Mouse (Mus musculus): ENCODE results near the gene Pole4. TPM values are rescaled to one million over a fixed set of nuclear protein-coding genes. Genes with fewer than 3 reads are reported as not detected.
A peak's percentile ranks its signal among the peaks of the same experiment; 100 is the strongest.
"Not testable (repeated sequence)": the region's sequence is repeated elsewhere in the genome, so short reads cannot be mapped to it uniquely, and the experiment has no call there.

The Pole4 gene
- polyA plus RNA-seq, 1 experiment from 2014 or later = 130 TPM

DNA sequence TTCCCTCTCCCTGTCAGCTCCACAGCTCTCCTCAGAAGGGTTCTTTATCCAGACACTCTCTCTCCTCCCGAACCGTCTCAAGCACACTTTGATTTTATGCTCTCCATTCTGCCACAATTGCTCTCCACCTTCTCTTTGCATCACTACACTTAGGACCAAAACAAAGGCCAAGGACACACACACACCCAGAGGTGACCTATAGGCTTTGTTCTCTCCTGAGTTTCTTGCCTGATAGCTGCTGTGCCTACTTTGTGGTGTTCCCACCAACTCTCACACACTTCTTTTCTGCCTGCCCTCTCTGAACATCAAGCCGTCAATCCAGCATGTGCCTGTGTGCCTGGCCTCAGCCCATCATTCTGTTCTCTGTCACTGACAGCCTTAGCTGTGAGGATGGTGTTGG, 2.6 kb upstream of the Pole4 start:
- Histone ChIP-seq H3K27ac (replicated peaks) (no peak overlapping the region), H3K9ac (no peak overlapping the region), H3K36me3 (no peaks in the 10 kb centered on the region), H3K27me3 (no peaks in the 10 kb centered on the region), H3K4me2 (no peak overlapping the region), H3K4me1 (replicated peaks) (no peaks in the 10 kb centered on the region), H3K9me3 (no peaks in the 10 kb centered on the region), H3K4me3 (no peak overlapping the region)
- no peak for ATAC-seq (ENCODE audit: low FRiP score, low read depth)
- 81% methylated on average over 3 of the region's 3 CpGs for WGBS

DNA sequence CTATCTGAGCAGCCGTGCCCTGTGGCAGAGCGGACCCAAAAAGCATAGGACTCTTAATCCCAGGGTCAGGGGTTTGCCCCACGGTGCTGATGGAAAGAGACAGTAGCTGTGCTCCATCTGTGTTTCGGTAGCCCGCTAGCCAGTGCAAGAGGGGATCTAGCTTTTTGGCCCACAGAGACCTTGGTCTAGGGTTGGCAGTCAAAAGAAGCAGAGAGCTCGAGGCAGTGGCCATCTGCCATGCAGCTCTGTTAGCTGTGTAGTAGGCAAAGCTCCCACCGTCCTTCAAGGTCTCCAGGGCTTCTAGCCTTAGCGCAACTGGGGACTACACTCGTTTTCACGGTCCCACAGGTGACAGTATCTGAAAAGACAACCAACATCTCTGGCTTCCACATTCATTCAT, 2.1 kb upstream of the Pole4 start:
- Histone ChIP-seq H3K27ac (replicated peaks) (no peak overlapping the region), H3K4me1 (replicated peaks) (no peaks in the 10 kb centered on the region), H3K4me2 (no peak overlapping the region), H3K9me3 (no peaks in the 10 kb centered on the region), H3K9ac (no peak overlapping the region), H3K36me3 (no peaks in the 10 kb centered on the region), H3K27me3 (0 out of 2 replicates have a peak, but pooled peaks cover 4% of the 10 kb centered on the region), H3K4me3 (no peak overlapping the region)
- 89% methylated on average over 10 of the region's 10 CpGs for WGBS
- ATAC-seq (ENCODE audit: low FRiP score, low read depth) = no peak

DNA sequence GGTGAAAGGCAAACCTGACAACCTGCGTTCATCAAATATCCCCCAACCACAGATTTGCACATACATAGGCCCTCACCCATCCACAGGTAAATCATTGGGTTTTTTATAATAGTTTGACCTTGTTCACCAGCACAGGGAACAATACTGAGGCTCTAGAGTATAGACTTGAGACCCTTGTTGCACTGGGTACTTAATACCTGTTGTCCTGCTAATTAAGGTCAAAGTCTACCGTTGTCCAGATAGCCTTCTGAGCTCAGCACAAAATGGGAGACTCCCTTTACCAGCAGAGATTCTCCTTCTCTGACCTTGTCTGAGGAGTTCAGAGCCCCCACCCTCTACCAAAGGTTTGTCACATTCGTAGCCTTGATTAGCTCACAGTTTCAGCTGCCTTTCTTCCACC, 1.5 kb downstream of the Pole4 start:
- Histone ChIP-seq H3K4me2 (no peak overlapping the region), H3K9me3 (no peaks in the 10 kb centered on the region), H3K9ac (no peak overlapping the region), H3K4me3 (no peak overlapping the region), H3K4me1 (replicated peaks) (peaks cover 14% of the 10 kb centered on the region), H3K36me3 (no peaks in the 10 kb centered on the region), H3K27ac (replicated peaks) (no peak overlapping the region), H3K27me3 (0 out of 2 replicates have a peak, but pooled peaks cover 5% of the 10 kb centered on the region)
- no peak for ATAC-seq (ENCODE audit: low FRiP score, low read depth)
- 94% methylated on average over 3 of the region's 3 CpGs for WGBS

DNA sequence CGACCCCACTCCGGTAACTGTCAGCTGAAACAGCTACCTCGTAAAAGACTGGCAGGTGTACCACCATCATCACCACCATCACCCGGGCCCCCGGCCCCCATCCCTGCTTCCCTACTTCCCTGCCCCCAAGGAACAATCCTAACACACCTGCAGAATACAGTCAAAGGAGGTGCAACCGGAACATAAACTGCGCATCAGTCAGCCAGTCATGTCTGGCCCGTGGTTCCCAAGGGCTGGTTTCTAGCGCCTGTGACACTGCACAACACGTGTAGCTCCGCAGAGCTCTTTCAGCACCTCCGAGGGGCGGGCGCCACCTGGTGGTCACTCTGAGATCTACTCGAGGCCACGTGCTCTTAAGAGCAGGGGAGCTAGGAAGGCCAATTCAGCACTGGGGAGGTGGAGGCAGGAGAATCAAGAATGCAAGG, 2.6 kb downstream of the Pole4 start:
- WGBS = 30% methylated on average over 16 of the region's 16 CpGs
- ATAC-seq (ENCODE audit: low FRiP score, low read depth) = peak; percentile 74

DNA sequence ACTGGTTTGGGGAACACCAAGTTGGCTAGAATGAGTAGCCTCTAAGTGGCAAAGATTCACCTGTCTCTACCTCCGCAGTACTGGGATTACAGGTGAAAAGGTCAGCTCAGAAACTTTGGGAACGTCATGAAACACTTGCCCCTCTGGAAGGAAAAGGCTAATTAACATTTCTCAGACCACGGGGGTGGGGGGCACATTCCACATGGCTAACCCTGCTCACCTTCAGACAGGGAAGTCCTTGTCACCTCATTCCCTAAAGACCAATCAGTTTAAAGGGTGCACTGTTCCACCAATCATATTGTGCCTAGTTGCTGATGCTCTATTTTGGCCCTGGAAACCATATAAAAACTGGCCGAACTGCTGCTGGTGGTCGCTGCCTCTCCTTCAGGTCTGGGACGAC, 3.9 kb downstream of the Pole4 start:
- Histone ChIP-seq H3K4me2 (no peak overlapping the region), H3K27me3 (0 out of 2 replicates have a peak, but pooled peaks cover 5% of the 10 kb centered on the region), H3K4me1 (replicated peaks) (peaks cover 14% of the 10 kb centered on the region), H3K4me3 (no peak overlapping the region), H3K36me3 (no peaks in the 10 kb centered on the region), H3K9me3 (no peaks in the 10 kb centered on the region), H3K27ac (replicated peaks) (no peak overlapping the region), H3K9ac (no peak overlapping the region)
- WGBS = 78% methylated on average over 6 of the region's 6 CpGs
- ATAC-seq (ENCODE audit: low FRiP score, low read depth) = no peak

More for the DNA sequence above, 2.6 kb downstream of the Pole4 start:
- H3K27ac ChIP-seq (replicated peaks) = no peak overlapping the region
- H3K4me3 ChIP-seq = no peak overlapping the region
- H3K9me3 ChIP-seq = no peaks in the 10 kb centered on the region
- peaks cover 14% of the 10 kb centered on the region for H3K4me1 ChIP-seq (replicated peaks)
- no peak overlapping the region for H3K4me2 ChIP-seq
- H3K36me3 ChIP-seq = no peaks in the 10 kb centered on the region
- H3K9ac ChIP-seq = no peak overlapping the region
- 0 out of 2 replicates have a peak, but pooled peaks cover 5% of the 10 kb centered on the region for H3K27me3 ChIP-seq

DNA sequence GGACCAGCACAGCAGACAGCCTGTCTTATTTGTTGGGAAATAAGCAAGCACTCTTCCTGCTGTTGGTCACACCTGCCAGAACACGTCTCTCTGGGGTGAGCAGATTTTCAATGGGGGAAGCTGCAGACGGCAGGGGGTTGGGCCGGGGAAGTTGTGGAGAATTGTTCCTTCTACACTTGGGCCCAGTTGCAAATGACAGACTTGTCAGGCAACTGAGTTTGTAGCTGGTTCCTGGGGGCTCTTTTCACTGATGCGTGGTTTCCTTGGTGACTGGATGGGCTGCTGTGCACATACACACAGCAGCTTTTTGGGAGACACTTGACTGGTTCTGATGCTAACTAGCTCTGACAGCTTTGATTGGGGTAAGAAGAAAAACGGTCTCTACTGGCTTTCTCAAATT, 5.3 kb downstream of the Pole4 start:
- no peak overlapping the region for H3K9ac ChIP-seq
- H3K4me1 ChIP-seq (replicated peaks) = peaks cover 14% of the 10 kb centered on the region
- H3K27me3 ChIP-seq = 0 out of 2 replicates have a peak, but pooled peaks cover 5% of the 10 kb centered on the region
- H3K27ac ChIP-seq (replicated peaks) = no peak overlapping the region; the same call in 1 of the 2 replicates
- H3K9me3 ChIP-seq = no peaks in the 10 kb centered on the region
- no peaks in the 10 kb centered on the region for H3K36me3 ChIP-seq
- 18% methylated on average over 5 of the region's 5 CpGs for WGBS
- no peak; the same call in 1 of the 2 replicates for ATAC-seq (ENCODE audit: low FRiP score, low read depth)
- H3K4me2 ChIP-seq = no peak overlapping the region
- no peak overlapping the region for H3K4me3 ChIP-seq

DNA sequence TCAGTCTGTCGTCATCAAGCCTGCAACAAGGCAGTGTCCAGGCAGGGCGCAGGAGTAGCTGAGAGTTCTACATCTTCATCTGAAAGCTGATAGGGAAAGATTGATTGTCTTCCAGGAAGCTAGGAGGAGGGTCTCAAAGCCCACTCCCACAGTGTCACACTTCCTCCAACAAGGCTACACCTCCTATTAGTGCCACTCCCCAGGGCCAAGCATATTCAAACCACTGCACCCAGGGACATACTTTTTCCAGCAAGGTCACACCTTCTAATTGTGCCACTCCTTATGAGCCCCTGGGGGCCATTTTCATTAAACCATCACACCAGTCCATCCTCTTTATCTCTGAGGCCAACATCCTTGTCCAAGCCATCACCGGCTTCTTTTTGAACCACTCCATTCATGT, 8.4 kb downstream of the Pole4 start:
- H3K9ac ChIP-seq = no peak overlapping the region
- ATAC-seq (ENCODE audit: low FRiP score, low read depth) = no peak
- no peaks in the 10 kb centered on the region for H3K36me3 ChIP-seq
- no peak overlapping the region for H3K27ac ChIP-seq (replicated peaks)
- H3K27me3 ChIP-seq = no peaks in the 10 kb centered on the region
- no peak overlapping the region for H3K4me3 ChIP-seq
- no peaks in the 10 kb centered on the region for H3K9me3 ChIP-seq
- no peak overlapping the region for H3K4me2 ChIP-seq
- H3K4me1 ChIP-seq (replicated peaks) = peaks cover 14% of the 10 kb centered on the region
- 95% methylated on average over 3 of the region's 3 CpGs for WGBS

DNA sequence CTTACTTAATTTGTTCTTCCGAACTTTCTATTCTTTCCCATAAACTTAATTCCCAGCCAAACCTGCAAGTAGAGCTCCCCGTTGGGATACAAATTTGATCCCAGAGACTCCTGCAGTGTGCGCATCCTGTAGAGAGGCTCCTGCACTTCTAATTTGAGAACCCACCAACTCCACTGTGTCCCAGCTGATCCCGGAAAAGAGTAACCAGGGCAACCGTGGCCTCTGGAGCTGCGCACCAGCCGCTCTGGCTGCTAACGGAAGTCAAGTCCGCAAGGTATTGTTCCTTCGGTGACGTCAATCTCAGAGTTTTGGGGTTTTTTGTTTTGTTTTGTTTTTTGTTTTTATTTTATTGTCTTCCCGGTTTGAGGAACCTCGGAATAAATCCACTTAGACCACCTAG, 10.5 kb downstream of the Pole4 start:
- H3K9ac ChIP-seq = no peak overlapping the region
- peak; percentile 69; the same call in 1 of the 2 replicates for ATAC-seq (ENCODE audit: low FRiP score, low read depth)
- H3K4me1 ChIP-seq (replicated peaks) = peaks cover 2% of the 10 kb centered on the region; the same call in 1 of the 2 replicates
- no peak overlapping the region for H3K4me3 ChIP-seq
- no peaks in the 10 kb centered on the region for H3K36me3 ChIP-seq
- H3K4me2 ChIP-seq = no peak overlapping the region
- H3K27ac ChIP-seq (replicated peaks) = no peak overlapping the region
- WGBS = 47% methylated on average over 13 of the region's 13 CpGs
- H3K27me3 ChIP-seq = no peaks in the 10 kb centered on the region
- no peaks in the 10 kb centered on the region for H3K9me3 ChIP-seq

DNA sequence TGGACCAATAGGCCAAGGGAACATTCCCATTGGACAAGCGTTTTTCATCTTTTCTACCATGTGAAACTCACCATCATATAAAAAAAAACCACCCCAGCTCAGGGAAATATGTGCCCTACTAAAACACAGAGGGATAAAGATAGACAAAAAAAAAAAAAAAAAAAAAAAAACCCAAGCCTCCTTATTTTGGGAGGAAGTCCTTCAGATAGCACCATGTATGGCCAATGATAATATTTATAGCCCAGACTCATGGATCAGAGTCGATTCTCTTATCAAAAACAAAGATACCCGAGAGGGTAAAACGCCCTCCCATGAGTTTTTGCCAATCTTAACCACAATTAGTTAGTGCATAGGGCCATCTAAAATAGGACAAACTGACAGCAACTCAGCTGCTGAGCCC, 15.7 kb downstream of the Pole4 start:
- no peak for ATAC-seq (ENCODE audit: low FRiP score, low read depth)
- Histone ChIP-seq H3K9me3 (no peaks in the 10 kb centered on the region), H3K4me1 (replicated peaks) (no peaks in the 10 kb centered on the region), H3K4me3 (no peak overlapping the region), H3K4me2 (no peak overlapping the region), H3K9ac (no peak overlapping the region), H3K27me3 (no peaks in the 10 kb centered on the region), H3K36me3 (no peaks in the 10 kb centered on the region), H3K27ac (replicated peaks) (no peak overlapping the region)
- WGBS = 97% methylated on average over 4 of the region's 4 CpGs

DNA sequence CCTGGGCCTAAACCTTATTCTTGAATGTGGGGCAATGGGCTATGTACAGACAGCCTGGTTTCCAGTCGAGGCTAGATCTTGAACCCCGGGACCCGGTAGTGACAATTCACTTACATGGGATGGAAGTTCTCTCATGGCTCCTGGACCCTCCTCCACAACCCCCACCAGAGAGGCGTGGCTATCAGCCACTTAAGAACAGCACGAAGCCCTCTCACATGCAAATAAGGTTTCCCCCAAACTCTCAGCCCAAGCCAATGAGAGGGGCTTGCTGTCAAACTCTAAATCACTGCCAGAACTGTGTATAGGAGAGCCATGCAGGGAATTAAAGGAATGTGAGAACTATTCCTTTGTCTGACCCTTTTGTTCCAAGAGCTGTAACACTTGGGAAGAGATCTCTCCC, 16.6 kb downstream of the Pole4 start:
- H3K4me2 ChIP-seq; ATAC-seq (ENCODE audit: low FRiP score, low read depth); H3K9me3 ChIP-seq; H3K9ac ChIP-seq; H3K36me3 ChIP-seq; H3K27ac ChIP-seq (replicated peaks); H3K4me1 ChIP-seq (replicated peaks); H3K4me3 ChIP-seq; H3K27me3 ChIP-seq: not testable (repeated sequence)
- 37% methylated on average over 5 of the region's 5 CpGs for WGBS

DNA sequence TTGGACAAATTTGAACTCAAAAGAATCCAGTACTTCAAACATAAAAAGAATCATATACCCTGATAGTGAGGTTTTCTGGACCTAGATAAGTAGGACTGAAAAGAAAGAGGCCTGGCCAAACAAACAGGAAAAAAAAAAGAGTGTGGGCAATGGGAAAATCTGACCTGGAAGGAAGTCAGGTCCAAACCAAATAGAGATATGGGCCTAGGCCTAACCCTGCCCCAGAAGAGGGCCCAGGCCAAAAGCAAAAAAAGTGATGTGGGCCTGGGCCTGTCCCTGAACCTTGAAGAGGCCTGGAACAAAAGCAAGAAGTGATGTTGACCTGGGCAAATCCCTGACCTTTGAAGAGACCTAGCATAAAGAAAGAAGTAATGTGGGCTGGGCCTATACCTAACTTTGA, 21.0 kb downstream of the Pole4 start:
- Histone ChIP-seq H3K4me1 (replicated peaks) (no peaks in the 10 kb centered on the region), H3K4me2 (no peak overlapping the region), H3K36me3 (no peaks in the 10 kb centered on the region), H3K27ac (replicated peaks) (no peak overlapping the region), H3K9me3 (no peaks in the 10 kb centered on the region), H3K4me3 (no peak overlapping the region), H3K27me3 (no peaks in the 10 kb centered on the region), H3K9ac (no peak overlapping the region)
- ATAC-seq (ENCODE audit: low FRiP score, low read depth) = no peak

DNA sequence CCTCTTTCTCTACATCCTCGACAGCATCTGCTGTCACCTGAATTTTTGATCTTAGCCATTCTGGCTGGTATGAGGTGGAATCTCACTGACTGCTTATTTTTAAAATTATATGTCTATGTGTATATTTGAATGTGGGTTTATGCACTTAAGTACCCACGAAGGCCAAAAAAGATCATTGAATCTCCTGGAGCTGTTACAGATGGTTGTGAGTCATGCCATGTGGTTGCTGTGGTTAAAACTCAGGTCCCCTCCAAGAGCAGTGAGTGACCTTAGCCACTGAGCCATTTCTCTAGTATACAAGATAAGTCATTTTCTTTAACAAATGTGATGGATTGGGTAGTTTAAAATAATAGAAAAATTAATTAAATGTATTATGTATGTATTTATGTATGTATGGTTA, 25.9 kb downstream of the Pole4 start:
- H3K36me3 ChIP-seq; H3K4me1 ChIP-seq (replicated peaks); H3K27ac ChIP-seq (replicated peaks); ATAC-seq (ENCODE audit: low FRiP score, low read depth); H3K9ac ChIP-seq; H3K27me3 ChIP-seq; H3K4me3 ChIP-seq; H3K9me3 ChIP-seq; H3K4me2 ChIP-seq: not testable (repeated sequence)
- WGBS = 87% methylated on average over 2 of the region's 2 CpGs

DNA sequence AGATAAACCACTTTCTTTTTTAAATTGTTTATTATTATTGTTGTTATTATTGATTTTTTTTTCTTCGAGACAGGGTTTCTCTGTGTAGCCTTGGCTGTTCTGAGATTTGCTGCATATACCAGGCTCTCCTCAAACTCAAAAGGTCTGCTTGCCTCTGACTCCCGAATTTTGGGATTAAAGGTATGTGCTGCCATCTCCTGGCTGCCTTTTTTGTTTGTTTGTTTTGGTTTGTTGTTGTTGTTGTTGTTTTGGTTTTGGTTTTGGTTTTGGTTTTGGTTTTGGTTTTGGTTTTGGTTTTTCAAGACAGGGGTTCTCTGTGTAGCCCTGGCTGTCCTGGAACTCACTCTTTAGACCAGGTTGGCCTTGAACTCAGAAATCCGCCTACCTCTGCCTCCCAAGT, 27.5 kb downstream of the Pole4 start:
- WGBS = 73% methylated on average over 3 of the region's 3 CpGs
- not testable (repeated sequence) for ATAC-seq (ENCODE audit: low FRiP score, low read depth); H3K27ac ChIP-seq (replicated peaks); H3K36me3 ChIP-seq; H3K4me1 ChIP-seq (replicated peaks); H3K9me3 ChIP-seq; H3K9ac ChIP-seq; H3K4me2 ChIP-seq; H3K4me3 ChIP-seq; H3K27me3 ChIP-seq
